Mouse (Mus musculus): ENCODE data around the gene Pmfbp1.

GRCm38 (mm10) chr8:109451000-109451399 is 42.8 kb upstream of the Pmfbp1 start:
- TF ChIP-seq CTCF (IDR thresholded peaks at IDR 0.05; ENCODE audit: insufficient read depth, low read length) (no peak), POLR2A (IDR thresholded peaks at IDR 0.05; ENCODE audit: borderline replicate concordance, extremely low read depth, low read depth, low read length) (no peak)

Measured in lung, adult 2 months (tissue).